Mouse (Mus musculus): ENCODE measurements around the gene Tmem200a. TPM values are rescaled to one million over a fixed set of nuclear protein-coding genes. Genes with fewer than 3 reads are reported as not detected.

The Tmem200a gene
- polyA plus RNA-seq (2015; fragmentation: Nextera tagmentation; extraction: Ambion mirVana): 31.2 and 34.6 TPM in 2 replicates

GRCm38 (mm10) chr10:26078521-26079142, at the start of gene Tmem200a:
TSS of gene Tmem200a (minus strand) at chr10:26079052.
- peak within 1 kb of the TSS; percentile 79 for H3K4me2 ChIP-seq (replicated peaks)
- peak within 1 kb of the TSS; percentile 87 for H3K4me3 ChIP-seq (replicated peaks)
- under 1% methylated on average over 45 of the region's 46 CpGs for WGBS
- ATAC-seq: peak; percentile 93
- peaks cover 13% of the 10 kb centered on the region for H3K4me1 ChIP-seq (replicated peaks)
- H3K36me3 ChIP-seq: no peaks in the 10 kb centered on the region
- peak within 1 kb of the TSS; percentile 71 for H3K27ac ChIP-seq
- H3K9me3 ChIP-seq: no peaks in the 10 kb centered on the region
- H3K27me3 ChIP-seq: no peaks in the 10 kb centered on the region
- H3K9ac ChIP-seq (replicated peaks): peak within 1 kb of the TSS; percentile 92

- WGBS: 84% methylated on average over 1 of the region's 1 CpGs
- no peak for ATAC-seq
These were observed 41.0 kb upstream of the Tmem200a start for GRCm38 (mm10) chr10:26119822-26120183.

GRCm38 (mm10) chr10:26119067-26119821, 40.4 kb upstream of the Tmem200a start:
- Histone ChIP-seq H3K4me1 (replicated peaks) (no peaks in the 10 kb centered on the region), H3K27me3 (no peaks in the 10 kb centered on the region), H3K9ac (replicated peaks) (no peak overlapping the region), H3K36me3 (no peaks in the 10 kb centered on the region), H3K9me3 (no peaks in the 10 kb centered on the region), H3K27ac (no peak overlapping the region), H3K4me2 (replicated peaks) (no peak overlapping the region), H3K4me3 (replicated peaks) (no peak overlapping the region)
- 84% methylated on average over 6 of the region's 6 CpGs for WGBS
- no peak for ATAC-seq

More at GRCm38 (mm10) chr10:26119822-26120183, 41.0 kb upstream of the Tmem200a start:
- Histone ChIP-seq H3K4me3 (replicated peaks) (no peak overlapping the region), H3K36me3 (no peaks in the 10 kb centered on the region), H3K27me3 (no peaks in the 10 kb centered on the region), H3K27ac (no peak overlapping the region), H3K4me2 (replicated peaks) (no peak overlapping the region), H3K9me3 (no peaks in the 10 kb centered on the region), H3K9ac (replicated peaks) (no peak overlapping the region), H3K4me1 (replicated peaks) (no peaks in the 10 kb centered on the region)

GRCm38 (mm10) chr10:26114409-26114808, 35.6 kb upstream of the Tmem200a start:
- no peaks in the 10 kb centered on the region for H3K27me3 ChIP-seq
- no peak for ATAC-seq
- no peaks in the 10 kb centered on the region for H3K36me3 ChIP-seq
- H3K9me3 ChIP-seq: no peaks in the 10 kb centered on the region
- H3K9ac ChIP-seq (replicated peaks): no peak overlapping the region
- no peaks in the 10 kb centered on the region for H3K4me1 ChIP-seq (replicated peaks)
- H3K4me3 ChIP-seq (replicated peaks): no peak overlapping the region
- no peak overlapping the region for H3K4me2 ChIP-seq (replicated peaks)
- 77% methylated on average over 4 of the region's 4 CpGs for WGBS
- H3K27ac ChIP-seq: no peak overlapping the region

- H3K9me3 ChIP-seq: no peaks in the 10 kb centered on the region
These were observed 24.6 kb upstream of the Tmem200a start for GRCm38 (mm10) chr10:26103330-26103982.

GRCm38 (mm10) chr10:26082081-26082480, 3.2 kb upstream of the Tmem200a start:
- ATAC-seq: no peak
- Histone ChIP-seq H3K36me3 (no peaks in the 10 kb centered on the region), H3K9ac (replicated peaks) (no peak overlapping the region), H3K27ac (no peak overlapping the region), H3K27me3 (no peaks in the 10 kb centered on the region), H3K4me1 (replicated peaks) (no peaks in the 10 kb centered on the region), H3K9me3 (no peaks in the 10 kb centered on the region), H3K4me3 (replicated peaks) (no peak overlapping the region), H3K4me2 (replicated peaks) (no peak overlapping the region)
- 65% methylated on average over 4 of the region's 4 CpGs for WGBS

More at GRCm38 (mm10) chr10:26103330-26103982, 24.6 kb upstream of the Tmem200a start:
- Histone ChIP-seq H3K4me1 (replicated peaks) (no peaks in the 10 kb centered on the region), H3K9ac (replicated peaks) (no peak overlapping the region), H3K4me3 (replicated peaks) (no peak overlapping the region), H3K27me3 (no peaks in the 10 kb centered on the region), H3K27ac (no peak overlapping the region), H3K4me2 (replicated peaks) (no peak overlapping the region), H3K36me3 (no peaks in the 10 kb centered on the region)
- ATAC-seq: no peak
- WGBS: 85% methylated on average over 3 of the region's 3 CpGs

GRCm38 (mm10) chr10:26079678-26080077, 826 bp upstream of the Tmem200a start:
- H3K4me1 ChIP-seq (replicated peaks): peaks cover 13% of the 10 kb centered on the region
- no peak for ATAC-seq
- H3K9ac ChIP-seq (replicated peaks): no peak overlapping the region
- H3K27me3 ChIP-seq: no peaks in the 10 kb centered on the region
- H3K9me3 ChIP-seq: no peaks in the 10 kb centered on the region
- no peak overlapping the region for H3K27ac ChIP-seq
- no peak overlapping the region for H3K4me3 ChIP-seq (replicated peaks)
- H3K36me3 ChIP-seq: no peaks in the 10 kb centered on the region
- no peak overlapping the region for H3K4me2 ChIP-seq (replicated peaks)
- 83% methylated on average over 3 of the region's 3 CpGs for WGBS

GRCm38 (mm10) chr10:26077671-26078481, 976 bp downstream of the Tmem200a start, which contains the start of gene Gm9767:
TSS of gene Gm9767 (plus strand) at chr10:26078255.
- peak within 1 kb of the TSS; percentile 92 for H3K9ac ChIP-seq (replicated peaks)
- peaks cover 13% of the 10 kb centered on the region for H3K4me1 ChIP-seq (replicated peaks)
- H3K9me3 ChIP-seq: no peaks in the 10 kb centered on the region
- H3K27me3 ChIP-seq: no peaks in the 10 kb centered on the region
- H3K27ac ChIP-seq: peak within 1 kb of the TSS; percentile 71
- peak within 1 kb of the TSS; percentile 79 for H3K4me2 ChIP-seq (replicated peaks)
- WGBS: 1% methylated on average over 49 of the region's 52 CpGs
- H3K4me3 ChIP-seq (replicated peaks): peak within 1 kb of the TSS; percentile 87
- H3K36me3 ChIP-seq: no peaks in the 10 kb centered on the region
- ATAC-seq: peak; percentile 74

- Histone ChIP-seq H3K4me1 (replicated peaks) (peaks cover 13% of the 10 kb centered on the region), H3K4me2 (replicated peaks) (peak overlapping the region; percentile 79), H3K9me3 (no peaks in the 10 kb centered on the region), H3K27me3 (no peaks in the 10 kb centered on the region), H3K4me3 (replicated peaks) (peak overlapping the region; percentile 87), H3K9ac (replicated peaks) (no peak overlapping the region; the same call in 1 of the 2 replicates), H3K36me3 (no peaks in the 10 kb centered on the region), H3K27ac (no peak overlapping the region)
- no peak for ATAC-seq
- WGBS: 80% methylated on average over 9 of the region's 9 CpGs
These were observed 1.9 kb downstream of the Tmem200a start for GRCm38 (mm10) chr10:26076949-26077348.

GRCm38 (mm10) chr10:26071986-26072385, 6.9 kb downstream of the Tmem200a start:
- WGBS: 82% methylated on average over 5 of the region's 5 CpGs
- Histone ChIP-seq H3K4me2 (replicated peaks) (no peak overlapping the region), H3K4me3 (replicated peaks) (no peak overlapping the region), H3K4me1 (replicated peaks) (peaks cover 20% of the 10 kb centered on the region), H3K27ac (no peak overlapping the region), H3K9me3 (no peaks in the 10 kb centered on the region), H3K27me3 (no peaks in the 10 kb centered on the region), H3K9ac (replicated peaks) (no peak overlapping the region), H3K36me3 (peaks cover 7% of the 10 kb centered on the region)
- ATAC-seq: no peak

- ATAC-seq: no peak
- WGBS: 94% methylated on average over 4 of the region's 4 CpGs
These were observed 15.8 kb downstream of the Tmem200a start for GRCm38 (mm10) chr10:26063071-26063470.

More at GRCm38 (mm10) chr10:26063071-26063470, 15.8 kb downstream of the Tmem200a start:
- Histone ChIP-seq H3K9ac (replicated peaks) (no peak overlapping the region), H3K36me3 (peaks cover 2% of the 10 kb centered on the region), H3K9me3 (no peaks in the 10 kb centered on the region), H3K27me3 (no peaks in the 10 kb centered on the region), H3K27ac (no peak overlapping the region), H3K4me1 (replicated peaks) (no peaks in the 10 kb centered on the region), H3K4me3 (replicated peaks) (no peak overlapping the region), H3K4me2 (replicated peaks) (no peak overlapping the region)

Data from midbrain, embryonic 13.5 days (tissue).